ENCODE assay signal across 8 mouse cellular contexts in the genomic region with DNA sequence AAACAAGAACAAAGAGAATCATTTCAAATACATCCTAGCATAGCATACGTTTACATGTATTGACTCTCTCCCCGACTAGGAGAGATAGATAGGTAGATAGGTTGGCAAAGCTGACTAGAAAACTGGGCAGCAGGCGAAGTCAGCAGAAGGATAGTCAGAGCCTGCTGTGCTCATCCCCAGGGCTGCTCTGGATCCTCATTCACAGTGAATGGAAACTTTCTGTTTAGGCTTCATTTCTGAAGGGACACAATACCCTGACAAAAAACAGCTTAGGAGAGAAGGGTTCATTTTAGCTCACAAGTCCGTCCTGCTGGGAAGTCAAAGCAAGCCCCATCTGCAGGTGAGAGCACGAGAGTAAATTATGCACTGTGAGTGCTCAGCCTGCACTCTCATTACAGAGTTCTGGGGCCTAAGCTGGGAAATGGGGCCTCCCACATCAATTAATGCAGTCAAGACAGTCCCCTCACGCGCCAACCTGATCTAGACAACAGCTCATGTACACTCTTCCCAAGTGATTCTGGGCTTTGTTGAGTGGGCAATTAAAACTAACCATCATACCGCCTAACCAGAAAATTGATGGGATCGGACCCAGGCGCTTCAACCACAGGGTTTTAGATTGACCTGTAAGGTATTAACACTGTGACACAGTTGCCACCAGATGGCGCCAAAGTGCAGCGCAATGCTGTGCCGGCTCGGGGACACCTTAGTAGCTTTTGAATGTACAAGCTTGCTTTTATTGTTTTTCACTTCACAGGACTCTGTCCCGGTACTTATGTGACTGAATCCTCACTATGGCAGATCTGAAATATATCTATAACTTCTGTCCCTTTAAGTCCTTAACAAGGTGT. TPM values are rescaled to one million over a fixed set of nuclear protein-coding genes. Genes with fewer than 3 reads are reported as not detected.
DNase-seq lines count a peak whose midpoint lies in the region; ATAC-seq and TF ChIP-seq lines count a peak whose summit lies in the region.

No protein-coding gene starts in this region.

- no peak for TF ChIP-seq POLR2A in kidney, adult 2 months (IDR thresholded peaks at IDR 0.05; ENCODE audit: low read depth, low read length)

- H3K4me3 ChIP-seq in embryonic facial prominence, embryonic 11.5 days (ENCODE audit: low read depth, low read length) = no peak overlapping the region
- H3K4me3 ChIP-seq in kidney, adult 2 months (ENCODE audit: insufficient read depth, low read depth, low read length) = no peak overlapping the region
- H3K4me3 ChIP-seq in limb, embryonic 11.5 days (ENCODE audit: low read depth, low read length) = no peak overlapping the region
- H3K4me3 ChIP-seq in midbrain, embryonic 14.5 days (replicated peaks; ENCODE audit: low read depth, low read length) = no peak overlapping the region

- no peak overlapping the region for H3K4me2 ChIP-seq in embryonic facial prominence, embryonic 11.5 days (ENCODE audit: low read depth, low read length)
- H3K4me2 ChIP-seq in limb, embryonic 11.5 days (ENCODE audit: low read depth, severe bottlenecking) = no peak overlapping the region
- H3K4me2 ChIP-seq in midbrain, embryonic 14.5 days (ENCODE audit: low read length) = no peak overlapping the region

- H3K27ac ChIP-seq in embryonic facial prominence, embryonic 11.5 days (replicated peaks; ENCODE audit: low read depth, low read length) = no peak overlapping the region
- H3K27ac ChIP-seq in kidney, adult 2 months (ENCODE audit: insufficient read depth, low read depth, low read length) = no peak overlapping the region
- no peak overlapping the region for H3K27ac ChIP-seq in limb, embryonic 11.5 days (replicated peaks; ENCODE audit: low read depth, low read length)
- H3K27ac ChIP-seq in midbrain, embryonic 14.5 days (replicated peaks; ENCODE audit: low read depth, low read length) = no peak overlapping the region

- ATAC-seq in embryonic facial prominence, embryonic 11.5 days (replicated peaks; ENCODE audit: insufficient number of reproducible peaks, low FRiP score, low TSS enrichment, low read depth) = peak; percentile 86
- peak; percentile 76 for ATAC-seq in limb, embryonic 11.5 days (ENCODE audit: insufficient number of reproducible peaks, low FRiP score, low TSS enrichment, low read depth)
- peak; percentile 87 for ATAC-seq in midbrain, embryonic 14.5 days (ENCODE audit: low FRiP score, low TSS enrichment)

- no peaks in the 10 kb centered on the region for H3K4me1 ChIP-seq in embryonic facial prominence, embryonic 11.5 days (ENCODE audit: control insufficient read depth, insufficient read depth, low read length)
- no peaks in the 10 kb centered on the region for H3K4me1 ChIP-seq in kidney, adult 2 months (ENCODE audit: control insufficient read depth, insufficient read depth, low read length)
- no peaks in the 10 kb centered on the region for H3K4me1 ChIP-seq in limb, embryonic 11.5 days (ENCODE audit: control insufficient read depth, insufficient read depth, low read length)
- H3K4me1 ChIP-seq in midbrain, embryonic 14.5 days (ENCODE audit: control insufficient read depth, insufficient read depth, low read length) = no peaks in the 10 kb centered on the region

- H3K9me3 ChIP-seq in embryonic facial prominence, embryonic 11.5 days (replicated peaks; ENCODE audit: control insufficient read depth, low read length) = no peaks in the 10 kb centered on the region
- no peaks in the 10 kb centered on the region for H3K9me3 ChIP-seq in limb, embryonic 11.5 days (ENCODE audit: control insufficient read depth, low read length)
- no peaks in the 10 kb centered on the region for H3K9me3 ChIP-seq in midbrain, embryonic 14.5 days (ENCODE audit: control insufficient read depth, low read length)

- peak; percentile 87 for DNase-seq in 3T3-L1 (ENCODE audit: low read depth, low spot score)
- peak; percentile 87 for DNase-seq in adrenal gland, postnatal 25 days
- peak; percentile 89 for DNase-seq in embryonic facial prominence, embryonic 11.5 days (ENCODE audit: low spot score)
- peak; percentile 67 to 89 for DNase-seq in heart, adult 18-20 months
- peak; percentile 74 for DNase-seq in kidney, adult 2 months
- peak; percentile 93 for DNase-seq in limb, embryonic 11.5 days (ENCODE audit: low spot score)
- DNase-seq in midbrain, embryonic 14.5 days = peak; percentile 95
- peak; percentile 46 to 77 for DNase-seq in spleen, adult 18-20 months

- H3K9ac ChIP-seq in embryonic facial prominence, embryonic 11.5 days (replicated peaks; ENCODE audit: low read length) = no peak overlapping the region
- H3K9ac ChIP-seq in limb, embryonic 11.5 days (ENCODE audit: low read length) = no peak overlapping the region
- no peak overlapping the region for H3K9ac ChIP-seq in midbrain, embryonic 14.5 days (replicated peaks; ENCODE audit: low read length)

- WGBS in embryonic facial prominence, embryonic 11.5 days = 24% methylated on average over 15 of the region's 15 CpGs
- WGBS in kidney, adult 2 months = 30% methylated on average over 15 of the region's 15 CpGs
- 25% methylated on average over 15 of the region's 15 CpGs for WGBS in limb, embryonic 11.5 days
- WGBS in midbrain, embryonic 14.5 days = 20% methylated on average over 15 of the region's 15 CpGs

- H3K36me3 ChIP-seq in embryonic facial prominence, embryonic 11.5 days (replicated peaks; ENCODE audit: control insufficient read depth, insufficient read depth, low read depth, low read length) = no peaks in the 10 kb centered on the region
- H3K36me3 ChIP-seq in kidney, adult 2 months (ENCODE audit: control insufficient read depth, insufficient read depth, low read length) = no peaks in the 10 kb centered on the region
- H3K36me3 ChIP-seq in limb, embryonic 11.5 days (ENCODE audit: control insufficient read depth, insufficient read depth, low read length) = peaks cover 2% of the 10 kb centered on the region; the same call in 1 of the 2 replicates
- H3K36me3 ChIP-seq in midbrain, embryonic 14.5 days (ENCODE audit: control insufficient read depth, insufficient read depth, low read length) = peaks cover 13% of the 10 kb centered on the region

- no peaks in the 10 kb centered on the region for H3K27me3 ChIP-seq in embryonic facial prominence, embryonic 11.5 days (ENCODE audit: control insufficient read depth, insufficient read depth, low read length)
- no peaks in the 10 kb centered on the region for H3K27me3 ChIP-seq in kidney, adult 2 months (replicated peaks; ENCODE audit: control insufficient read depth, insufficient read depth, low read length)
- no peaks in the 10 kb centered on the region for H3K27me3 ChIP-seq in limb, embryonic 11.5 days (ENCODE audit: control insufficient read depth, insufficient read depth, low read length)
- no peaks in the 10 kb centered on the region for H3K27me3 ChIP-seq in midbrain, embryonic 14.5 days (ENCODE audit: control insufficient read depth, insufficient read depth, low read length)

- peak; percentile 94 for TF ChIP-seq CTCF in kidney, adult 2 months (conservative IDR thresholded peaks at IDR 0.05; ENCODE audit: insufficient read depth, insufficient read length, low read depth, low read length)

RNA-seq across cellular contexts. Expression of a gene that starts 42.4 kb away (rescaled TPM):
- 21.2 and 24.9 TPM in 2 replicates for total RNA-seq in adrenal gland, postnatal 25 days (2021)
- polyA plus RNA-seq in embryonic facial prominence, embryonic 11.5 days (2014; fragmentation: Nextera tagmentation; extraction: Ambion mirVana) = 54.1 and 56.4 TPM in 2 replicates
- 10 to 100 TPM in 1 of 2 experiments, 1 to 10 TPM in 1; 9.4 to 10.3 TPM for total RNA-seq in heart, adult 18-20 months (2021)
- polyA plus RNA-seq in kidney, adult 2 months (2012; rRNA removed) = 3.5 and 4.2 TPM in 2 replicates
- 50.4 and 56.5 TPM in 2 replicates for polyA plus RNA-seq in limb, embryonic 11.5 days (2014; fragmentation: Nextera tagmentation; extraction: Ambion mirVana)
- polyA plus RNA-seq in midbrain, embryonic 14.5 days (2014; fragmentation: Nextera tagmentation; extraction: Ambion mirVana) = 23.5 and 34.2 TPM in 2 replicates

RNA-seq across cellular contexts. Expression of a gene that starts 42.8 kb away (rescaled TPM):
- 10.8 and 13.8 TPM in 2 replicates for total RNA-seq in adrenal gland, postnatal 25 days (2021)
- polyA plus RNA-seq in embryonic facial prominence, embryonic 11.5 days (2014; fragmentation: Nextera tagmentation; extraction: Ambion mirVana) = 26.8 and 28.1 TPM in 2 replicates
- 1 to 10 TPM; 7.7 to 8.3 TPM for total RNA-seq in heart, adult 18-20 months (2021)
- polyA plus RNA-seq in kidney, adult 2 months (2012; rRNA removed) = 1.3 and 1.6 TPM in 2 replicates
- 24.8 and 29.9 TPM in 2 replicates for polyA plus RNA-seq in limb, embryonic 11.5 days (2014; fragmentation: Nextera tagmentation; extraction: Ambion mirVana)
- polyA plus RNA-seq in midbrain, embryonic 14.5 days (2014; fragmentation: Nextera tagmentation; extraction: Ambion mirVana) = 18.5 and 19.3 TPM in 2 replicates
